Mouse (Mus musculus) megakaryocyte, embryonic 14.5 days (primary cell): ENCODE data around the gene Adap1. TPM values are rescaled to one million over a fixed set of nuclear protein-coding genes. Genes with fewer than 3 reads are reported as not detected.
"Not testable (repeated sequence)": the region's sequence is repeated elsewhere in the genome, so short reads cannot be mapped to it uniquely, and the experiment has no call there.

Source experiments
- H3K27me3 ChIP-seq: replicated peaks from 2 replicates; pipeline ENCODE3; 2012; ENCODE audit warnings: inconsistent platforms
- H3K36me3 ChIP-seq: replicated peaks from 2 replicates; pipeline ENCODE3; 2012; ENCODE audit warnings: low read length, inconsistent platforms, mixed read lengths
- H3K4me1 ChIP-seq: 2 replicates; pipeline ENCODE4 v1.6.1; 2012; ENCODE audit warnings: inconsistent platforms
- H3K4me3 ChIP-seq: replicated peaks from 2 replicates; pipeline ENCODE3; 2012; ENCODE audit warnings: moderate library complexity, mild to moderate bottlenecking, inconsistent platforms
- H3K9me3 ChIP-seq: 2 replicates; pipeline ENCODE4 v1.6.1; 2012; ENCODE audit warnings: inconsistent platforms
- FLI1 ChIP-seq: IDR thresholded peaks from 2 replicates; pipeline ENCODE4 v1.6.1; 2012; ENCODE audit warnings: low read length, inconsistent platforms, mixed read lengths
- GATA1 ChIP-seq: IDR thresholded peaks from 3 replicates; pipeline ENCODE4 v1.6.1; 2012; ENCODE audit warnings: mixed read lengths, low read length, inconsistent platforms, borderline replicate concordance
- polyA plus RNA-seq: library from polyadenylated mRNA; stranded (reverse); fragments of >175 nt; gene quantifications from 2 replicates; pipeline ENCODE4 v1.2.3, GENCODE M21; 2012; ENCODE audit warnings: low replicate concordance; ENCODE audit not compliant: insufficient read depth

The Adap1 gene
- polyA plus RNA-seq, 1 experiment, result 59.2 TPM

GRCm38 (mm10) chr5:139337826-139338370, 12.5 kb upstream of the Adap1 start:
- H3K36me3 ChIP-seq, result peaks cover 82% of the 10 kb centered on the region

DNA sequence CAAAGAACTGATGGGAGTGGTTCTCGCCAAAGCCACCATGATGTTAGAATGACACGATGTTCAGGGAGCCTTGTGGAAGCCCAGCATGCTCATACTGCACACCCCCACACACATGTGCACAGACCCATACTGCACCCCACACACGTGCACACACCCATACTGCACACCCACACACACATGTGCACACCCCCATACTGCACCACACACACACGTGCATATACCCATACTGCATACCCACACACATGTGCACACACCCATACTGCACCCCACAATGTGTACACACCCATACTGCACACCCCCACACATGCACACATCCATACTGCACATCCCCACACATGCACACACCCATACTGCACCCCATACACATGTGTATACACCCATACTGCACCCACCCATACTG, 10.2 kb upstream of the Adap1 start:
- H3K4me3 ChIP-seq, result peak overlapping the region; percentile 31
- H3K9me3 ChIP-seq, result no peaks in the 10 kb centered on the region
- H3K4me1 ChIP-seq, result peaks cover 42% of the 10 kb centered on the region
- H3K27me3 ChIP-seq, result no peaks in the 10 kb centered on the region
- TF ChIP-seq FLI1 (no peak), GATA1 (no peak)
- H3K36me3 ChIP-seq, result peaks cover 62% of the 10 kb centered on the region

More at GRCm38 (mm10) chr5:139337826-139338370, 12.5 kb upstream of the Adap1 start:
- TF ChIP-seq FLI1, result no peak
- TF ChIP-seq GATA1, result no peak
- Histone ChIP-seq H3K27me3 (no peaks in the 10 kb centered on the region), H3K4me3 (no peak overlapping the region), H3K9me3 (no peaks in the 10 kb centered on the region), H3K4me1 (peaks cover 27% of the 10 kb centered on the region)

- H3K4me1 ChIP-seq, result peaks cover 33% of the 10 kb centered on the region
- H3K36me3 ChIP-seq, result peaks cover 49% of the 10 kb centered on the region
- H3K27me3 ChIP-seq, H3K4me3 ChIP-seq, H3K9me3 ChIP-seq: not testable (repeated sequence)
Observed at GRCm38 (mm10) chr5:139334394-139334793, 9.0 kb upstream of the Adap1 start.

DNA sequence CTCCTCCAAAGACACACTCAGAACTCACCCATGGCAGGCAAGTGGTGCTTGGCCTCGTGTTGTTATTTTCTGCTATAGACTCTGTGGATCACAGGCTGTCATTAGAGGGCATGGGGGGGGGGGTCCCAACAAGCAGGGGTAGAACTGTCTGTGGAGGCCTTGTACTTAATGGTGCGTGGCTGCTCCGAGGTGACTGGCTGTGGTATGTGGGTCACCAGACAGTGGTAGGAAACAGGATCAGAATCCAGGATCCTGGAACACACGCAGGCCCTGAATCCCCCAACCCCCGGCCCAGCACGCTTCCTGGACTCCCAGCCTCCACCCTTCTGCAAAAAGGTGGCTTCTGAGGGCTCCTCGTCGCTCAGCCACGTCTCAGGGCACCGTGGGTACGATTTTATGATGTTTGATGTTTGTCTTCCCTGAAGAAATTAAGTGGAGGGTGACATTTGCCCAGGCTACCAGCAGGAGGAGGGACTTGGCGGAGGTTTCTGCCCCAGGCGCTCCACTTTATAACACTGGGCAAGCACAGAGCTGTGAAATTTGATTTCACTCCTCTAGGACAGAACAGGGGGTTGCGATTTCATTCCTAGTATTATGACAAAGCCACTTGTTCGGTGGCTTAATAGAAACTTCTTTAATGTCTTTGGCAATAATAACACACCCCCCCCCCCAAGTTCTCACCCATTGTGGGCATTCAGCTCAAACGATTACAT, 8.0 kb upstream of the Adap1 start:
- peaks cover 9% of the 10 kb centered on the region for H3K27me3 ChIP-seq
- no peaks in the 10 kb centered on the region for H3K9me3 ChIP-seq
- H3K4me1 ChIP-seq, result peaks cover 29% of the 10 kb centered on the region
- H3K36me3 ChIP-seq, result peaks cover 40% of the 10 kb centered on the region
- TF ChIP-seq FLI1, result no peak
- no peak overlapping the region for H3K4me3 ChIP-seq

DNA sequence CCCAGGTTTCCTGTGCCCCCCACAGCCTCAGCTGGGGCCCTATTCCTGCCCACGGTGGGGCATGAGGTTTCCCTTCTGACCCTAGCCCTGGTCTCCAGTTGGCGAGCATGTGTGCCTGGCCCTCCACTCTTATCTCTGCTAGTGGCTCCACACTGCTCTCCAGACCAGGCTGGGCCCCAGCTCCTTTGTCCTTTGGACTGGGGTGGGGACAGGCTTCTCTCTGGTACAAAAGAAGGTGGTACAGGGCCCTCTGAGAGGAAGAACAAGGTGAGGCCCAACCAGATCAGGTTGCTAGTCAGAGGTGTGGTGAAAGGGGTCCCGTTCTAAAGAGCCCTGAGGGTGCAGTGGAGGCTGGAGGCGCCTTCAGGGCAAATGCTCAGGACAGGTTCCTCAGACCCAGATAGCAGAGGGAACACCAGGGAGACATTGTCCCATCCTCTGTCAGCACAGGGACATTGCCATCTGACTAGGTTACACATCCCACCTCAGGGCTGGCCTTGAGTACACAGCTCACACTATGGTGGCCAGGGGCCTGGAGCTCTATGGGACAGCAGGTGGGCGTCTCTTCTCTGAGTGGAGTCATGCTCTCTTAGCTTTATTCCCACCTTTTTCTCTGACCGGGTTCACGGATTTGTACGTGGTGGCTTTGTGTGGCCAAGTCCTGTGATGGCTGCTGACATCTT, 7.3 kb upstream of the Adap1 start:
- Histone ChIP-seq H3K27me3 (peaks cover 9% of the 10 kb centered on the region), H3K4me1 (peaks cover 31% of the 10 kb centered on the region), H3K9me3 (no peaks in the 10 kb centered on the region), H3K4me3 (peak overlapping the region; percentile 50), H3K36me3 (peaks cover 33% of the 10 kb centered on the region)
- TF ChIP-seq FLI1, result no peak
- no peak for TF ChIP-seq GATA1

GRCm38 (mm10) chr5:139331742-139332141, 6.3 kb upstream of the Adap1 start:
- Histone ChIP-seq H3K4me3 (peak overlapping the region; percentile 24), H3K4me1 (peaks cover 41% of the 10 kb centered on the region), H3K9me3 (no peaks in the 10 kb centered on the region), H3K27me3 (peaks cover 9% of the 10 kb centered on the region), H3K36me3 (peaks cover 24% of the 10 kb centered on the region)
- TF ChIP-seq GATA1, result no peak
- no peak for TF ChIP-seq FLI1

DNA sequence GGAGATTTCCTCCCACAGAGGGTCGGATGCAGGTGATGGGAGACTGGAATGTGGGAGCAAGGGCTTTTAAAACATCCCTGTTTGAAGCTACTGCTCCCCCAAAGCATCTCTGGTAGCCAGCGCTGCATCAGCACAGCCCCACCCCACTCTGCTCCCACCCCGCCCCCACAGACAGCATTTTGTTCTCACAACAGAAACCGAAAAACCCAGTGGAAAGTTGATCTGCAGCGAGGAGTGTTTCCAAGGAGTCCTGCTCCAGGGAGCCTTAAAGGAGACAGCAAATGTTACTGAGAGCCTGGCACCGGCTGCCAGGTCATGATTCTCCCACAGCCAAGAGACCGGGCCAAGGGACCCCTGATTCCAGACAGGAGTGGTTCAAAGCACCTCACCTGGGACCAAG, 5.3 kb upstream of the Adap1 start:
- H3K36me3 ChIP-seq, result peaks cover 14% of the 10 kb centered on the region
- H3K4me3 ChIP-seq, result no peak overlapping the region

GRCm38 (mm10) chr5:139327634-139328020, 2.2 kb upstream of the Adap1 start:
- H3K9me3 ChIP-seq, result no peaks in the 10 kb centered on the region
- H3K27me3 ChIP-seq, result peaks cover 9% of the 10 kb centered on the region
- TF ChIP-seq FLI1, result no peak
- no peak for TF ChIP-seq GATA1
- H3K36me3 ChIP-seq, result peaks cover 9% of the 10 kb centered on the region
- peaks cover 67% of the 10 kb centered on the region for H3K4me1 ChIP-seq
- H3K4me3 ChIP-seq, result peak overlapping the region; percentile 60

More for the DNA sequence above, 5.3 kb upstream of the Adap1 start:
- TF ChIP-seq GATA1, result no peak
- no peak for TF ChIP-seq FLI1
- Histone ChIP-seq H3K27me3 (peaks cover 9% of the 10 kb centered on the region), H3K9me3 (no peaks in the 10 kb centered on the region), H3K4me1 (peaks cover 51% of the 10 kb centered on the region)

DNA sequence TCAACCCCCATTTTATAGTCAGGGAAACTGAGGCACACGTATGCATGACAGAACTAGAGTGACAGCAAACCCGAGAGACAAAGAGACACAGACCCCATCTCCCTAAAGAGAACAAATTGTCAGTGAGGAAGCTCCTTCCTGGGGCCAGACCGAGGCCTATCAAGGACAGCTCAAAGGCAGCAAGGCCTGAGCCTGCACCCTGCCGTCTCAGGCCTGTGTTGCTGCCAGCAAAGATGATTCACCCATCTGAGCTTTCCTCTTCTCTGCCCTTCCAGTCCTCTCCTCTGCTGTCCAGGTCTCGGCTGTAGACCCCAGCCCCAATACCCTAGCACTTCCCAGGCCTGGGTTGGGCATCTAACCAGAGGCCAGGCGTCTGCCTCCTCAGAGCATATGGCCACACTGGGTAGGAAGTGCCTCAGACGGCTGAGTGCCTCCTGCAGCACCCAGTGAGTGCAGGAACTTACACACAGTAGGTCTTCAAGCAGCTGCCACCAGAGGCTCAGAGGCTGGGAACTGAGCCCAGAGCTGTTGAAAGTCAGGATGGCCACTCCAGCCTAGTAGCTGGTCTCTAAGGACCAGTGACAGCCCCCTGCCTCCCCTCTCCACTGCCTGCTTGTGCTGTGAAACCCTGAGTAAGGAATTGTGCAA, 1.7 kb upstream of the Adap1 start:
- Histone ChIP-seq H3K4me3 (peak overlapping the region; percentile 60), H3K36me3 (peaks cover 12% of the 10 kb centered on the region), H3K27me3 (peaks cover 9% of the 10 kb centered on the region), H3K4me1 (peaks cover 65% of the 10 kb centered on the region), H3K9me3 (no peaks in the 10 kb centered on the region)
- TF ChIP-seq FLI1, result no peak
- TF ChIP-seq GATA1, result no peak
